Mouse (Mus musculus) cerebellum, postnatal 14 days (tissue): ENCODE measurements around the gene Bud13.

ENCODE experiments used
- DNase-seq, 2 experiments: peaks; one replicate each; pipeline ENCODE4 v3.0.0; 2021; ENCODE audit warnings: mixed read lengths in 2 of 2

Gene Bud13

GRCm38 (mm10) chr9:46338384-46338783, 55.6 kb downstream of the Bud13 start:
- DNase-seq, result peak in 1 of 2 experiments; percentile 7

- peak in 1 of 2 experiments; percentile 3 for DNase-seq
These were observed 56.3 kb downstream of the Bud13 start for GRCm38 (mm10) chr9:46339051-46339652.

GRCm38 (mm10) chr9:46345887-46346665, 63.3 kb downstream of the Bud13 start:
- no peak for DNase-seq
